Mouse (Mus musculus) cortical plate, adult 2 months (tissue): ENCODE results near the gene Srd5a3.

Experiments
- CTCF ChIP-seq: fragments of 200-500 bp; IDR thresholded peaks from 2 replicates; pipeline ENCODE4 v1.5.1; 2011; ENCODE audit warnings: mild to moderate bottlenecking, control low read depth, low read length; ENCODE audit not compliant: insufficient read depth; ENCODE audit errors: extremely low read depth
- POLR2A ChIP-seq: fragments of 200-500 bp; IDR thresholded peaks from 2 replicates; pipeline ENCODE4 v1.6.1; 2011; ENCODE audit warnings: mild to moderate bottlenecking, low read length, control low read depth; ENCODE audit not compliant: insufficient read depth; ENCODE audit errors: extremely low read depth

DNA sequence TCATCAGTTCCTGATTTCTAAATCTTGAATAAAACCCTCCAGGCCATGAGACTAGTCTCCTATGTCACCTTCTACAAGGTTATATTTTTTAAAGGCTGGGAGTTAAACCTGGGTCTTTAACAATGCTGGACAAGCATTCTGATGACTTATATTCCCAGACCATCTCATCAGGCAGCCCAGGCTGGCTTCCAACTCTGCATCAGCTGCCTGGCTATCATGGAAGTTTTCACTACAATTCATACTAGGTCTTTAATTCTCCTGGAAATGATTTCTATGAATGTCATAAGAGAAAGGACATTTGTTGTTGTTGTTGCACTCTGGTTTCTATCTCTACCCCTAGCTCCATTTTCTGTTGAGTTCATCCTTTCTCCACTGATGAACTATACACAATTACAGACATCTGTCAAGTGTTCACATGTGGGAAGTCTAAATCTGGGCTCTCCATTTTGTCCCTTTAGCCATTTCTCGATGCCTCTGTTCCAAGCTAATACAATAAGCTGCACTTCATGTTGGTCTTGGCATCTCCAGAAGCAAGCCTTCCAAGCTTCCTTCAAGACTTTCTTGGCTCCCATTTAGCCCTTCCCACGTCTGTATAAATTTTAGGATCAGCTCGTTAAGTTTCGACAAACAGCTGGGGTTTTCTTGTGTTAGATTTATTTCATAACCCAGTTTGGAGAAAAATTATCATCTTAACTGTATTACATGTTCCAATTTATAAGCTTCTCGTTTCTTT lies 12.3 kb upstream of the Srd5a3 start:
- TF ChIP-seq CTCF (no peak), POLR2A (no peak)
